Mouse (Mus musculus): ENCODE data around the gene Neu2. TPM values are rescaled to one million over a fixed set of nuclear protein-coding genes. Genes with fewer than 3 reads are reported as not detected.
"Not testable (repeated sequence)": the region's sequence is repeated elsewhere in the genome, so short reads cannot be mapped to it uniquely, and the experiment has no call there.

Neu2 gene
- total RNA-seq (2021) = 1 to 10 TPM; 7.3 to 9.7 TPM

DNA sequence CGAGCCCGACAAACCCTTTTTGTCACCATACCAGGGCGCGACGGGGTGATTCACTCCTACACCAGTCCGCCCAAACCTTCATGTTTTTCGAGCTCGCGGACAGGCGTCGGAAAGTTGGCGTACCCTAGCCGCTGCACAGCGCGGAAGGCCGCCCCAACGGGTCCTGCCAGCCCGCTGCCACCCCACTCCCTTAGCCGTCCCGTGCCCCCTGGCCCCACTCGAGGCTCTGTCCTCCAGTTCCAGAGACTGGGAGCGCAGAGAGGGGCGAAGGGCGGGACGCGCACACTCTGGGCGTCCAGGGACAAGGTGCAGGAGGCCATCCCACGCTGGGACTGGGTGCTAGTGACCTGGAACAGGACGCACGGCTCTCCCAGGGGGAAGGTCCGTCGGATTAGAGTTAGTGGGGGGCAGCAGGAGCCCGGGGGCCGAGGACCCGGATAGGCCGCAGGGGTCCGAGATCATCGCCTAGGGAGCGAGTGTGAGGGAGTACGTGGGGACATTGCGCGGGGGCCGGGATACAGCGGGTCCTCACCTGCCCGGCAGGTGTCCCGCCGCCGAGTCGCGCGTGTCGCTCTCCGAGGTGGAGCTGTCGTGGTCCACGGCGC is at the start of gene Neu2:
Gene Neu2 (plus strand): TSS at position 329 of the 605 bp plus-strand sequence.
- DNase-seq (ENCODE audit: low spot score in 2 of 2) = peak in 1 of 2 experiments; percentile 8
- intact Hi-C loops (cut with DNase I) = loop anchor here (2.0 to 5.0 kb wide), 4 partner anchors 85 to 213 kb away; no protein-coding TSS in a partner anchor

DNA sequence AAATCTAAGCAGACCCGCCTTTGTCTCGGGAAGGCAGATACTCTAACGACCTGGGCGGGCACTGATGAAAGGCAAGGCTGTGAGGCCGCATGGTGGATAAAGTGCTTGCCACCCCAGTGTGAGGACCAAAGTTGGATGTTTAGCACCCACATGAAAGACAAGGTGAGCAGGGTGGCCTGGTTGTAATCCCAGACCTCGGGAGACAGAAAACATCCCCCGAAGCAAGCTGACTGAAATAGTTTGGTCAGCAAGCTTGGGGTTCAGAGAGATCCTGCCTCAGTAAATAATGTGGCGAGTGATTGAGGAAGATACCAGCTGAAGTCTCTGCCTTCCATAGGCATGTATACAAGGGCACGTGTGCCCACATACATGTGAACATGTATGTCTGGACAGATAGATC is 42.2 kb upstream of the Neu2 start:
- intact Hi-C loops (cut with DNase I) = loop anchor here (5.0 kb wide), 1 partner anchor 290 kb away; the partner anchor contains the start of gene Atg16l1
- no peak for DNase-seq (ENCODE audit: low spot score in 2 of 2)

DNA sequence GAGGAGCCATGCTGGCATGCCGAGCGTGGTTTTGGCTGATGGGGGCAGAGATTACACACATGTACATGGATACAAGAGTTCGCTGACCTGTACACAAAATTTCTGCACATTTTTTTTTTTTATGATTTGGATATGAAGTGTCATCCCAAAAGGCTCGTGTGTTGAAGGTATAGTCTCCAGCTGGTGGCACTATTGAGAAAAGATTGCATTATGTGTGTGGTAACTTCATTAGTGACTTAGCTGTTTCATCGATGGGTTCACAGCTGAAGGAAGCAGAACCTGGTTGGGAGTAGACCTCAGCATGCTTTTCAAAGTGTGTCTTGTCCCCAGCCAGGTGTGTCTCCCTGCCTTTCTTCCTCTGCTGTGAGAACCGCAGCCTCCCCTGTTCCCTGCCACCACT is 41.4 kb upstream of the Neu2 start:
- intact Hi-C loops (cut with DNase I) = loop anchor here (5.0 kb wide), 1 partner anchor 289 kb away; the partner anchor contains the start of gene Atg16l1
- peak in 1 of 2 experiments; percentile 70 for DNase-seq (ENCODE audit: low spot score in 2 of 2)

DNA sequence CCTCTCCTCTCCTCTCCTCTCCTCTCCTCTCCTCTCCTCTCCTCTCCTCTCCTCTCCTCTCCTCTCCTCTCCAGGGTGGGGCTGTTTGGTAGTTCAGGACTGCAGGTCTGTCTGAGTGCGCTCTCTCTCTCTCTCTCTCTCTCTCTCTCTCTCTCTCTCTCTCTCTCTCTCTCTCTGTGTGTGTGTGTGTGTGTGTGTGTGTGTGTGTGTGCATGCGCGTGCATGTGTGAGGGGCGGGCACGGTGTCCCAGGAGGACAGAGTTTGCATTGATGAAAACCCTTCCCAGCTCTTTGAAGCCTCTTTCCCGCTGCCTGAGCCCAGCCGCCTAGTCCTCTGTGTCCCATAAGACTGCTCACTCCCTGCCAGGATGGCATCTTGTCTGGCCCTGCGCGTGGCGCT is 39.7 kb upstream of the Neu2 start, which contains the start of gene Snorc:
Gene Snorc (plus strand): TSS at position 301 of the 400 bp plus-strand sequence.
- intact Hi-C loops (cut with DNase I) = loop anchor here (5.0 kb wide), 1 partner anchor 287 kb away; the partner anchor contains the start of gene Atg16l1
- not testable (repeated sequence) for DNase-seq (ENCODE audit: low spot score in 2 of 2)

DNA sequence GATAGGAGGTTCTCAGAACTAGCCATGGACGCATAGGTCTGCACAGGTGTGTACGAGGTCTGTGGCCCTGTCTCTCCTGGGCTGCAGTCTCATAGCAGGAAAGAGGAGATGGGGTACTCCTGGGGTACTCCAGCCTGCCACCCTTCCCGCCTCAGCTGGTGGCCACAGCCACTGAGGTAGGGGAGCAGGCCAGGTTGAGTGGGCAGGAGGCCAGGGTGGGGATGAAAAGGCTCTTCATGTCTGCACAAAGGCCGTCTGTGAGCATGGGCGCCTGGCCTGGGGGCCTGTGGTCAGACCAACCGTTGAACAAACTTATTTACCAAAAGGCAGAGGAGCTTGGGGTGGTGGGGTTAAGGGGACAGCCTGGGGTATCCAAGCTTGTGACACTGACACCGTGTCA is 37.8 kb upstream of the Neu2 start:
- peak in 1 of 2 experiments; percentile 14 for DNase-seq (ENCODE audit: low spot score in 2 of 2)
- intact Hi-C loops (cut with DNase I) = no loop called here

DNA sequence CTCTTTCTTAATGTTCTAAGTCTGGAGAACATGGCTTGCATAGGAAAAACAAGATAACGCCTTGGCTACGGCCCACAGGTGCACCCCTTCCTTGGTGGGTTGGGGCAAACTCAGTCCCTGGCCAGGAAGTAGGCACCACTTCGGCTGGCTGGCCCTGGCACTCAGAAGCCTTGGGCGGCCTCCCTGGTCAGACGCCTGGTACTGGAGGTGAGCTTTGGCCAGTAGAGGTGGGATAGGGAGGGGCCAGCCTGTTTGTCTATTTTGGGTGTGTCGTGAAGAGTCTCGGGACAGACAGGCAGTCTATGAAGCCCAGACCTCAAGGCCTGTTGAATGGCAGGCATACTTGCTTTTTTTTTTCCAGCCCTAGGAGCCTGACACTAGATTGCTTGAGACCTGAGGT is 37.1 kb upstream of the Neu2 start:
- intact Hi-C loops (cut with DNase I) = no loop called here
- peak in 1 of 2 experiments; percentile 15 for DNase-seq (ENCODE audit: low spot score in 2 of 2)

DNA sequence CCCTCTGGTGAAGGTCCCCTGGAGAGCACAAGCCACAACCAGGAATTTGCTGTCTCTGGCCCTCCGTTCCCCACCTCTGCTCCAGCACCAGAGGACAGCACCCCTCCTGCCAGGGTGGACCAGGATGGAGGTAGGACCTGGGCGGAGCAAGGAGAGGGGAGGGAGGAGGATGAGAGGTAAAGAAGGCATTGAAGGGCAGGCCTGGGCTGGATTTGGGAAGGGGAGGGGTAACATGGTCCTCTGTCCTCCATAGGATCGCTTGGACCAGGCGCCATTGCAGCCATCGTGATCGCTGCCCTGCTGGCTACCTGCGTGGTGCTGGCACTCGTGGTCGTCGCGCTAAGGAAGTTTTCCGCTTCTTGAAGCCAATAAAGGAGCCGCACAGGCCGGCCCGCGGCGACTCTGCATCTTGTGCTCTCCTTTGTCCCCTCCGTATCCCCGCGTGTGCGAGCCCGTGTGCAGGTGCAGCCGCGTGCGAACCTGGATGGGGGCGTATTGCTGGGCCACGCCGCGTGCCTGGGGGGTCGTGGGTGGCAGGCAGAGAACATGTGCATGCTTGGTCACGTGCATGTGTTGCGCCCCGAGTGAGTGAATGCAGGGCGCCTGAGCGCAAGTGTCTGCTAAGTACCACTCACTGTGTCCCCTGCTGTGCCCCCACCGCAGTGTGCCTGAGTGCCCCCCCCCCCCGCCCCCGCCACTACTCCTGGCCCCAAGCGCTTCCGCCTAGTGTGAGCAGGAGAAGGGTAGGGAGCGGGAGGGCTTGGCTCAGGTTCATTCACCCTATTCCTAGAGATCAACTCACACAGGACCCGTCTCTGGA is 34.4 kb upstream of the Neu2 start:
- DNase-seq (ENCODE audit: low spot score in 2 of 2) = peak; percentile 76 to 84
- intact Hi-C loops (cut with DNase I) = no loop called here

DNA sequence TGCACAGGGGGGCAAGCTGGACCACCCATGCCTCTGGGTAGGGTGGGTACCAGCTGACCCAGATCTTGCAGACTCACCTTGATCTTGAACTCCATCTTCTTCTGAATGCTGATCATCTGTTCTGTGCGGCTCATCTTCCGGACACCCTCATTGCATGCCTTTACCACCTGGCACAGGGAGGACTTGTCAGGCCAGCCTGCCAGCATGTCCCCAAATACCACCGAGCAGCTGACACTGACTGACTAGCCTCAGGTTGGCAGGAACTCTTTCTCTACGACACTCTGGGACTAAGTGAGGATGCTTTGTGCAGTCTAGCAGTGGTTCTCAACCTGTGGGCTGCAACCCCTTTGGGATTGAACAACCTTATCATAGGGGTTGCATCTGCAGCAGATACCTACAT is 27.1 kb upstream of the Neu2 start:
- intact Hi-C loops (cut with DNase I) = no loop called here
- peak in 1 of 2 experiments; percentile 15 for DNase-seq (ENCODE audit: low spot score in 2 of 2)

DNA sequence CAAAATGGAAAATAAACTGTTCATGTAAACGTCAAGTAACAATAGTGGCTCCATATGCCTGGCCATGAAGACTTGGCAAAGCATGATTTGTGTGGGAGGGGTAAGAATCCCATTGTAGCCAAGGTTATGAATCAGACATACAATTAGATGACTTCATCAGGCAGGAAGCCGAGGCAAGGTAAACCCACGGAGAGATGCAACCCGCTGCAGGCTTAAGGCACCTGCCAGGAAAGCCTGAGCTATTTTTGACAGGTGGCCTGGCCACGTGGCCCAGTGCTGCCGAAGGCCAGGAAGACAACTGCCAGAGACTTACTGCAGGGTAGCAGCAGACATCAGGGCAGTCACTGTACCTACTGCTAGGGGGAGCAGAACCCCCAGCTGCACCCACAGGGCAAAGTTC is 23.3 kb upstream of the Neu2 start:
- intact Hi-C loops (cut with DNase I) = no loop called here

DNA sequence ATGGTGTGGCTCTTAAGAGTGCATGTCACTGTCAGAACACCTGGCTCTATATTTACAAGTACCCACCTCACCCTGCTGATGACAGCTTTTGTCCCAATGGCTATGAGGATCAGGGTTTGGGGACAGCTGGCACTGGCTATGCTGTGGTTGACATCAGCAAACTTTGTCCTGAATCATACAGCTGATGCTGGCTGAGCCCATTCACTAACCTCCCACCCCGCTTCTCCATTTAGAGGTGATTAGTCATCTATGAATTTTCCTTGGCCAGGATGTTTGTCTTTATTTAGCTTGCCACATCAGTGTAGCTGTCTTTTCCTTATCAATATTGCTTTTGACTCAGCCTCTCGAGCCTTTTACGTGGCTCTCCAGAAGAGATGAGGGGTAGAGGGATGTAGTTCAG is 17.4 kb upstream of the Neu2 start:
- intact Hi-C loops (cut with DNase I) = no loop called here
- no peak for DNase-seq (ENCODE audit: low spot score in 2 of 2)

More for the DNA sequence above, 23.3 kb upstream of the Neu2 start:
- DNase-seq (ENCODE audit: low spot score in 2 of 2) = peak; percentile 63 to 91

DNA sequence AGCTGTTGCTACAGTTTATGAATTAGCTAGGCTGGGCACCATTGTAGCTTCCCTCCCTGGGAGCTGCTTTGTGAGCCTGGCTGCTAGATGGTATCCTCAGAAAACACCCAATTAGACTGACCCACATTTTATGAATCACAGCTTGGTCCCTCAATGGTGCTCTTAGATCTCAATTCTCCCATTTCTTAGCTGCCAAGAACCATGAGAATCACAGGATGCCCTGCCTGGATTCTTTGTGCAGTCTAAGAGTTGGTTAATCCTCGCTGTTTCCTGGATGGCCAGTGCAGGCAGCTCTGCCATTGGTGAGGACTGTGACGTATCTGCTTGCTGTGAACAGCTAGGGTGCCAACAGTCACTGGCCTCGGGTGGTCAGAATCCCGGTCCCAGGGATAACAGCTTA is 16.1 kb upstream of the Neu2 start:
- intact Hi-C loops (cut with DNase I) = no loop called here
- peak in 1 of 2 experiments; percentile 67 for DNase-seq (ENCODE audit: low spot score in 2 of 2)

DNA sequence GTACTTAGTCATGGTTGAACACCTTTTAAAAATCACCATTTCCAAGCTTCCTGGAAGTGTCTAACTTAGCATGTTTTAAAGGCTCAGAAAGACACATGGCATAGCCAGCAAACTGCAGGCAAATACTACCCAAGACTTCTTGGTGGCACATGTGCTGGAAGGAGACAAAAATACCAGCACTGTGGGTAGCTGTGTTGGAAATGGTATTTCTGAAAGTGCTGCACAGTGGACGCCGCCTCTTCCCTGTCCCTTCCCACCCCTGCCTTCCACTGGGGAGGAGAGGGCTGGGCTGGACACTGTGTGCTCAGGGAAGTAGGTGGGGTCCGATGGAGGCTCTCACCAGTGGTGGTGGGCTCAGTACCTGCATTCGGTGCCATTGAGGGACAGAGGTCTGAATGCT is 4.2 kb upstream of the Neu2 start:
- DNase-seq (ENCODE audit: low spot score in 2 of 2) = peak in 1 of 2 experiments; percentile 77
- intact Hi-C loops (cut with DNase I) = loop anchor here (5.0 kb wide), 1 partner anchor 217 kb away; no protein-coding TSS in a partner anchor

DNA sequence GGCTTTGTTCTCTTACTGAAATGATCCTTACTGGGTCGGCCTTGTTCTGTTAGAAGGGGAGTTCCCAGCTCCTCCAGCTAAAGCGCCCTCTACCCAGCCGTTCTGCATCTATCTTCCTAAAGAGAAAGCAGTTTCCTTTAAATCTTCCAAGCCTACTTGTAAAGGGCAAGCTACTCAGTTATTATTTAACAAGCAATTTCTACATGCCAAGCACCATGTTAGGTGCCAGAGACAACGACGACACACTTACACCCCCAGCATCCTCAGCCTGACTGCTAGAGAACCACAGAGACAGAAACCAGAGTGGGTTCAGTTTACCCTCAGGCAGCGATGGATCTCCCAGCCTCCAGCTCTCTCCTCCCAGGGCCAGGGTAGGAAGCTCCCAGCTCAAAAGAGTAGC is 1.8 kb upstream of the Neu2 start:
- DNase-seq (ENCODE audit: low spot score in 2 of 2) = peak in 1 of 2 experiments; percentile 71
- intact Hi-C loops (cut with DNase I) = loop anchor here (2.0 to 5.0 kb wide), 3 partner anchors 87 to 214 kb away; no protein-coding TSS in a partner anchor

DNA sequence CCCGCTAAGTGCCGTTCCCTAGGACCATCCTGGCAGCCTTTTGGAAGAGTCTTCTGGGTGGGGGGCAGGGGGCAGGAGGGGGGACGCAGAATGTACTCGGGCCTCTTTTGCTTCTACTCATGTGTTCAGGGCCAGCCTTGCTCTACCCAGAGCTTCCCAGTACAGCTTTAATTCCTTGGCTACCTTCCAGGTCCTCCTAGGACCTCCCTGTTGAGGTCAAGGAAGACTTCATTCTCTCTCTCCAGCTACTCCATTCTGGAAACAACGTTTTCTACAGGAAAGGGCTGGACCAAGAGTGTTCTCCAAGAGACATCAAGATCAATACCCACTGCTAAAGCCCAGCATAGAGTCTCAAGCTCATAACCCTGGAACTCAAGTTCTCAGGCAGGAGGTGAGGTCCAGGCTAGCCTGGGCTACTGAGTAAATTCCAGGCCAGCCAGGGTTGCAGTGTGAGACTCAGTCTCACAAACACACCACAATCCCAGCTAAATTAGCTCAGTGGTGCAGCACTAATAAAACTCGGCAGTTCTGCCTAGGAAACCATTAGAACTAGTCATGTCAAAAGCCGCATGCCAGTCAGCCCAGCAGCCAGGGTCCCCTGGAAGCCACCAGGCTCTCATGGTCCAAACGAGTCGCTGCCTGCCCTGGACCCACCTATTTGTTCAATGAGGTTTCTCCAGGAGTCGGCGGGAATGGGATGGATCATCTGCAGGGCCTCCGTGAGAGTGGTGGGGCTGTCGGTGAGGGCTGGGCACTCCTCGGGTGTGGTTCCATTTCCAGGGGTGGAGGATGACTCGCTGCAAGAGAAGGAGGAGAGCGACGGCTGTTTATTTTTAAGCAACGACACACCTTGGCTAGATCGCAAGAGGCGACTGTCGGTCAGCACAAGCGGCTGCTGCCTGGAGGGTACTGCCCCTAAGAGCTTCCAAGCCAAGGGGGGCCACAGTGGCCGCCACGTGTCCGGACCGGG is 813 bp upstream of the Neu2 start:
- intact Hi-C loops (cut with DNase I) = loop anchor here (2.0 to 5.0 kb wide), 3 partner anchors 86 to 213 kb away; no protein-coding TSS in a partner anchor
- peak in 1 of 2 experiments; percentile 52 for DNase-seq (ENCODE audit: low spot score in 2 of 2)

DNA sequence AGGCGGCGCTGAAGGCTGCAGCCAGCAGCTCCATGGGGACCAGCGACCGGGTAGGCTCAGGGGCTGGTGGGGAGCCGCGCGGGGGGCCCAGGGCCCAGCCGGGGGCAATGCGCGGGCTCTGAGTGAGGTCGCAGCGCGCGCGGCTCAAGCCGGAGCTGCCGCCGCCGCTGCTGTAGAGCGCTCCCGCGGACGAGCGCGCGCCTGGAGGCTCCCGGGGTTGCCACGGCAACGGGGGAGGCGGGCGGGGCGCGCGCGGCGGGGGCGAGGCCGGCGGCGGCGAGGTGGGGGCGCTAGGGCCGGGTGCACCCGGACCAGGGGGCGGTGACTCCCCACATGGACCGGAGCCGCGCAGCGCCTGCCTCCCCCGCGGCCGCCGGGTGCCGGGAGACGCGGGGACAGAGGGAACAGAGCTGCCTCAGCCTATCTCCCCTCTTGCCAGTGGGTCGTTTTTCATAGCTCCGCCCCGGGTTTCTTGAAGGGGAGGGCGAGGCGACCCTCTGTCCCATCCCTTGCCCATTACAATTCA is 540 bp downstream of the Neu2 start:
- DNase-seq (ENCODE audit: low spot score in 2 of 2) = peak; percentile 71 to 80
- intact Hi-C loops (cut with DNase I) = loop anchor here (2.0 kb wide), 1 partner anchor 169 kb away; no protein-coding TSS in a partner anchor

DNA sequence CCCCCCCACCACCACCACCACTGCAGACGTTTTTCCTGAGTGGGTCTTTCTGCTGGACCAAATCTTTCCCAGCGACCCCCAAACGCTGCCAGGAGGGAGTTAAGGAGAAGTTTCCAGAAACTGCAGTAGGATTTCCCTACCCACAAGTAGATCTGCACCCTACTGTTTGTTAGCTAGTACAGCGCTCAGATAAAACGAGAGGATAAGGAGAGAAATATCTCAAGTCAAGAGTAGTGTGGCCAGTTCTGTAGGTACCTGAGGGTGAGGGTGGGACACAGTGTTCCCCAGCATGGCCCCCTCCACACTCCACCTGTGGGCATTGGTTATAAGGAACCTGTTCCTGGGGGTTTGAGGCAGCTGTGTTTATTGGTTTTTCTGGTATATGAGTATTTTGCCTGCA is 1.2 kb downstream of the Neu2 start:
- DNase-seq (ENCODE audit: low spot score in 2 of 2) = peak in 1 of 2 experiments; percentile 39
- intact Hi-C loops (cut with DNase I) = loop anchor here (2.0 kb wide), 1 partner anchor 168 kb away; no protein-coding TSS in a partner anchor

DNA sequence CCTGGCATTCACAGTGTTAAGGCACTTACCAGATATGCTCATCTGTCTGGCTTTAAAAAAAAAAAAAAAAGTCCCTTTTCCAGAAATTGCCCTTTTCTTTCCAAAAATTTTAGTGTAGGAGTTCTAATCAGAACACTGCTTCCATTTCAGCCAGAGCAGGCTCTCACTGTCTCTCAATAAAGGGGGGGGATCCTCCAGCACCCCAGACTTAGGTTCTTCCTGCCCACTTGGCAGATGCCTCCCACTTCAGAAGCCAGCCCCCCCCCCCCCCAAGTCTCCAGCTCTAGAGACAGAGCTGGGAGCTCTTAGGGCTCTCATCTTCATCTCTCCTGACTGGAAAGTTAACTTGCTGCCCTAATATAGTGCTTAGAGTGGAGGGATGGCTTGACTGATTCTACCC is 10.8 kb downstream of the Neu2 start:
- intact Hi-C loops (cut with DNase I) = no loop called here
- DNase-seq (ENCODE audit: low spot score in 2 of 2) = no peak

DNA sequence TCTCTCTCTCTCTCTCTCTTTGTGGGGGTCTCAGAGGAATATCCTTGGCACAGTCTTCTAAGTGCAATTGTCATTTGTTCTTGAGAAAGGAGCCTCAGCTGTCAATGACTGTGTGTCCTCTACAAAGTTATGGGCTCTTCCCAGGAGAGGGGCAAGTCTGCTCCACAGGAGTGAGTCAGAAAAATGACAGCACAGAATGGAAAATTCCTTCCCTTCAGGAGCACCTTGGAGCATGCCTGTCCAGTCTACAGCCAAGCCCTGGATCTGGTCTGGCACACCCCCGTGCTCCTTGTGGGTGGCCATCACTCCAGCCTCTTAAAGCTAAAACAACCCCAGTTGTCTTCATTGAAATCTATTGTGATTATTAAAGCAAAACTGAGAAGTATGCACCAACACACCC is 11.8 kb downstream of the Neu2 start:
- intact Hi-C loops (cut with DNase I) = no loop called here
- DNase-seq (ENCODE audit: low spot score in 2 of 2) = no peak

DNA sequence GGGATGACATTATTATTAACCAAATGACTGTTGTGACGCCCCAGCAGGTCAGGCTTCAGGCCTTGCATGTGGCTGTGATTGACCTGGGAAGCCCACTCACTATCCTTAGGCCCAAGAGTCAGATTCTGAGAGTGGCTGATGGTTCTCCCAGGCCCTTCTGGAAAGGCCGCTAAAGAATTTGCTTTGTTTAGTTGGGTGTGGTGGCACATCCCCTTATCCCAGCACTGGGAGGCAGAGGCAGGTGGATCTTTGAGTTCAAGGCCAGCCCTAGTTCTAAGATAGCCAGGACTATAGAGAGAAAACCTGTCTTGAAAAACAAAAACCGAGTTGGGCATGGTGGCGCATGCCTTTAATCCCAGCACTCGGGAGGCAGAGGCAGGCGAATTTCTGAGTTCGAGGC is 15.4 kb downstream of the Neu2 start:
- no peak for DNase-seq (ENCODE audit: low spot score in 2 of 2)
- intact Hi-C loops (cut with DNase I) = no loop called here
